Mouse (Mus musculus) lung, postnatal 0 days (tissue): ENCODE data around the gene Gpc5.

Experiments
- CTCF ChIP-seq: IDR thresholded peaks from 2 replicates; pipeline ENCODE4 v1.5.1; 2016; ENCODE audit warnings: antibody characterized with exemption, mild to moderate bottlenecking
- EP300 ChIP-seq: IDR thresholded peaks from 2 replicates; pipeline ENCODE4 v1.6.1; 2016; ENCODE audit warnings: antibody characterized with exemption, mild to moderate bottlenecking, control low read depth

GRCm38 (mm10) chr14:116558141-116558800, 1466.3 kb downstream of the Gpc5 start:
- TF ChIP-seq CTCF (no peak), EP300 (no peak)
